Mouse (Mus musculus) heart, embryonic 11.5 days (tissue): ENCODE measurements around the gene Il31. TPM values are rescaled to one million over a fixed set of nuclear protein-coding genes. Genes with fewer than 3 reads are reported as not detected.

Source experiments
- ATAC-seq: fragments of 200-750 bp; cut with Nextera tagmentation; replicated peaks from 2 replicates; pipeline ENCODE4 v1.8.0; 2017; ENCODE audit warnings: moderate library complexity; ENCODE audit not compliant: insufficient number of reproducible peaks, low FRiP score, low TSS enrichment
- H3K27ac ChIP-seq: fragments of 300-500 bp; sonication (generic); 2 replicates; pipeline ENCODE4 v1.5.1; 2014; ENCODE audit warnings: mild to moderate bottlenecking, low read depth, low read length
- H3K27me3 ChIP-seq: fragments of 300-500 bp; sonication (generic); 2 replicates; pipeline ENCODE4 v1.6.1; 2014; ENCODE audit warnings: mild to moderate bottlenecking, low read length, mixed read lengths; ENCODE audit not compliant: control insufficient read depth, insufficient read depth
- H3K36me3 ChIP-seq: fragments of 300-500 bp; sonication (generic); 2 replicates; pipeline ENCODE4 v1.6.1; 2014; ENCODE audit warnings: mild to moderate bottlenecking, low read length, moderate library complexity, mixed read lengths; ENCODE audit not compliant: control insufficient read depth, insufficient read depth
- H3K4me1 ChIP-seq: fragments of 300-500 bp; sonication (generic); 2 replicates; pipeline ENCODE4 v1.6.1; 2014; ENCODE audit warnings: low read length; ENCODE audit not compliant: control insufficient read depth, insufficient read depth
- H3K4me2 ChIP-seq: fragments of 300-500 bp; sonication (generic); 2 replicates; pipeline ENCODE4 v1.6.1; 2014; ENCODE audit warnings: mild to moderate bottlenecking, moderate library complexity
- H3K4me3 ChIP-seq: fragments of 300-500 bp; sonication (generic); 2 replicates; pipeline ENCODE4 v1.5.1; 2014; ENCODE audit warnings: low read depth, low read length
- H3K9ac ChIP-seq: fragments of 300-500 bp; sonication (generic); 2 replicates; pipeline ENCODE4 v1.6.1; 2014; ENCODE audit warnings: mild to moderate bottlenecking, low read depth, low read length, moderate library complexity
- H3K9me3 ChIP-seq: fragments of 300-500 bp; sonication (generic); replicated peaks from 2 replicates; pipeline ENCODE4 v1.6.1; 2016; ENCODE audit warnings: low read length; ENCODE audit not compliant: control insufficient read depth
- WGBS: fragments of 180-500 bp; shearing (Covaris S2); extraction: QIAGEN DNeasy Blood & Tissue Kit; methylation state at CpG from one replicate; pipeline ENCODE4 v1.1.7; 2014; ENCODE audit not compliant: insufficient replicate concordance; 5-methylcytosine and 5-hydroxymethylcytosine counted together
- microRNA-seq: library from miRNA; unstranded; fragments of <30 nt; microRNA quantifications from one replicate; pipeline ENCODE4, GENCODE M21; 2016; ENCODE audit warnings: borderline number of aligned reads
- polyA plus RNA-seq: library from polyadenylated mRNA; unstranded; fragments of >200 nt; fragmentation: Nextera tagmentation; extraction: Ambion mirVana; gene quantifications from 2 replicates; pipeline ENCODE4 v1.2.1, GENCODE M21; 2014

Il31 gene
- polyA plus RNA-seq, 1 experiment from 2014 or later: not detected

DNA sequence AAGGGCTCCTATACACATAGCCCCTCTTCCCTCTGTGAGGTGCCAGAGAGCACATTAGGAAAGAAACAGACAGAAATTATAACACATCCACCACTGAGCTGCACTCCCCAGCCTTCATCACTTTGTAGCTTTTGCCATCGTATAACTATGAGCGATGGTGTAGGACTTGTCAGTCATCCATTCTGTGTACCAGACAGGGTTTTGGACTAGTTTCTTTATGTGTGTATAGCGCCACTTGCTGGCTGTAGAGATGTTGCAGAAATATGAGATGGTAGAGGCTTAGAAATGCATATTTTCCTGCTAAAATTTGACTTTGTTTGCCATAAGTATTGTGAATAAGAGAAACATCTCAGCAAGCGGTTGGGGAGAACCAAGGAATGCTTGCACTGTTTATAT is 52.5 kb downstream of the Il31 start:
- Histone ChIP-seq H3K27me3 (no peaks in the 10 kb centered on the region), H3K36me3 (no peaks in the 10 kb centered on the region), H3K4me2 (no peak overlapping the region), H3K9me3 (no peaks in the 10 kb centered on the region), H3K27ac (no peak overlapping the region), H3K9ac (no peak overlapping the region), H3K4me3 (no peak overlapping the region), H3K4me1 (peaks cover 10% of the 10 kb centered on the region; the same call in 1 of the 2 replicates)
- no peak for ATAC-seq
- 34% methylated on average over 4 of the region's 4 CpGs for WGBS

DNA sequence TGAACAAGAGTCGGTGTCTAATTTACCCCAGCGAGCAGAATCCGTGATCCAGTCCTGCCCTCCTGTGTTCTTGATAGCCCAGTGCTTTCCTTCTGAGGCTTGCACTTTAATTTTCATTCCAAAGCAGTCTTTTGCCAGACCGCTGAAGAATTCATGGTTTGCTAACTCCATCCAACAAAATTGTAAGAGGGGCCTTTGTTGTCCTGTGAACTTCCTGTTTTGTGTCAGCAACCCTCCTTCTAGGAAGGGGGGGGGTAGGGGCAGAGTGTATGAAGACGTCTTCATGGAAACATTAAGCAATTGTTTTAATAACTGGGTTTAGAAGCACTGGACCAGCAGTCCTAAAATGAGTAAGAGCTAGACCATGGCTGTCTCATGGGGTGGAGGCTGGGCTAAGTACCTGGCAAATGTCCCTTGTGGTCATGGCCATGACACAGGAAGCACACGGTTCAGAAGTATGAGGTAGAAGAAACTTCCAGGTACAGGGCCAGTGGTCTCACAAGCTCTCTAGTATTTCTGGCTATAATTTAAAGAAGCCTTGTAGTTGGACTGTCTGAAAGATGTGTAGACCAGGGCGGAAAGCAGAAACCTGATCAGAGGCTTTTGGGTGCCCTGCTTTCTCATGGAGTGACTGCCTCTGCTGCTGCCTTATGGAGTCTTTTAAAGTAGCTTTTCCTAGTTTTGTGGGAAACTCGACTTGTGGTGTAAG is 53.1 kb downstream of the Il31 start:
- Histone ChIP-seq H3K27ac (no peak overlapping the region), H3K4me3 (no peak overlapping the region), H3K36me3 (no peaks in the 10 kb centered on the region), H3K9ac (no peak overlapping the region), H3K4me1 (peaks cover 13% of the 10 kb centered on the region; the same call in 1 of the 2 replicates), H3K9me3 (no peaks in the 10 kb centered on the region), H3K27me3 (no peaks in the 10 kb centered on the region), H3K4me2 (no peak overlapping the region)
- 69% methylated on average over 8 of the region's 8 CpGs for WGBS
- no peak for ATAC-seq

DNA sequence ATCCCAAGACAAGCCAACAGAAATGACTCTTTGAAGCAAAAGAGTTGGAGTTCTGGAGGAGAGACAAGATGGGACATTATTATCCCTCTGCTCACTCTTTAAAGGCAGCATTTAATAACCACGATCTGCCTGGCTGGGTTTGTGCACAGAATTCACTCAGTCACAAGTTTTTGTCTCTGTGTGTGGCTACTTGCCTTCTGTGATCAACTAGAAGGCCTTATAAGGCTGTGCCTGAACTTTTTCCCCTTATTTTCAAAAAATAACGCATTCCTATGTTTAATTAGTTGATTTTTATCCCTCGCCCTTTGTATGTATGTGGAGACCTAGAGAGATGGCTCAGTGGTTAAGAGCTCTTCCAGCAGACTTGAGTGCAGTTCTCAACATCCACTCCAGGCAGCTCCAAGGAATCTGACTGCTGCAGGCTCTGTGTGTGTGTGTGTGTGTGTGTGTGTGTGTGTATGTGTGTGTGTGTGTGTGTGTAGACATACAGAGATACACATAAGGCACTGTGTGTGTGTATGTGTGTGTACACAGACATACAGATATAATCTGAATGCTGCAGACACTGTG is 56.9 kb downstream of the Il31 start:
- H3K9me3 ChIP-seq: no peaks in the 10 kb centered on the region
- H3K9ac ChIP-seq: no peak overlapping the region
- no peak overlapping the region for H3K27ac ChIP-seq
- H3K4me3 ChIP-seq: no peak overlapping the region
- WGBS: 83% methylated on average over 3 of the region's 3 CpGs
- no peak for ATAC-seq
- H3K4me1 ChIP-seq: peaks cover 13% of the 10 kb centered on the region; the same call in 1 of the 2 replicates
- no peaks in the 10 kb centered on the region for H3K36me3 ChIP-seq
- H3K27me3 ChIP-seq: no peaks in the 10 kb centered on the region
- no peak overlapping the region for H3K4me2 ChIP-seq

DNA sequence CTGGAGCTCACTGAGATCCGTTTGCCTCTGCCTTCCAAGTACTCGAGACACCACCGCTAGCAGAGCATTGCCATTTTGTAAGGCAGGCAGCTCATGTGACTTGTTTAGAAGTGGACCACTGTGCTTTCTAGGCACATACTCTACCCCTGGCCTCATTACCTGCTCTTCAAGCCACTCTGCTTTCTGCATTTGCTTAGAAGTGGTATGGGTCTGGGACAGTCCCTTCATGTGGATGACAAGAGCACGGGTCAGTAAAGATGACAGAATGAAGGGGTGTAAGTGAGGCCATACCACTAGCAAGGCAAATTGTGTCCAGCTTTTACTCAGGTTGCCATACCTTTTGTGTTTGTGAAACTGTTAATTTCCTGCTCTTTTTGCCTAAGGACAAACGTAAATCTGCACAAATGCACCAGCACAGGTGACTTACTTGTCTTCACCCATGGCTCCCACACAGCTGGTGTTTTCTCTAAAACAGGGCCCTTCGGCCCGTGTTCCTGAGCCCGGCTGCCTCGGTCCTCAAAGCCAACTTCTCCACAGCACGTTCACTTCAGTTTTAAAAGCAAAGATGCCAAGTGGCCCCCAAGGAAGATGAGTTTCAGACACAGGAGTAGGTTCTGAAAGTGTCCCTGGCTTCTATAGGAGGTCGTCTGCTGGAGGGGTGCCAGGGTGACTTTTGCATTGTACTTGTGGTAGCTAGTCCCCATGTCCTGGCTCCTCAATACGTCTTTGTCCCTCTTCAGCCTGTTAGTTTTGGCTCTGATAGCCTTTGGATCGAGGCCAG is 57.6 kb downstream of the Il31 start:
- no peak overlapping the region for H3K9ac ChIP-seq
- no peak overlapping the region for H3K4me2 ChIP-seq
- WGBS: 72% methylated on average over 13 of the region's 13 CpGs
- ATAC-seq: no peak
- no peaks in the 10 kb centered on the region for H3K9me3 ChIP-seq
- H3K27me3 ChIP-seq: no peaks in the 10 kb centered on the region
- H3K4me1 ChIP-seq: peaks cover 13% of the 10 kb centered on the region; the same call in 1 of the 2 replicates
- H3K36me3 ChIP-seq: no peaks in the 10 kb centered on the region
- H3K27ac ChIP-seq: no peak overlapping the region
- no peak overlapping the region for H3K4me3 ChIP-seq

Small RNAs within 50 kb of the gene (microRNA-seq; reads per million reads assigned to microRNA genes)
- gene Mir7647: 0.47 reads per million

Other genes with a start within 250 kb of the Il31 start
- gene Wdr66, start 237.4 kb downstream of the Il31 start, polyA plus RNA-seq: 0.32 and 0.64 TPM in 2 replicates
- 15.2 and 16.2 TPM in 2 replicates for gene Bcl7a, start 145.7 kb downstream of the Il31 start, polyA plus RNA-seq
- gene Mlxip, start 94.7 kb downstream of the Il31 start, polyA plus RNA-seq: 12.0 and 15.2 TPM in 2 replicates
- not detected in 2 replicates for gene Lrrc43, start 184 bp downstream of the Il31 start, polyA plus RNA-seq
- 0.20 TPM in 1 of 2 replicates, not detected in the other for gene B3gnt4, start 21.0 kb upstream of the Il31 start, polyA plus RNA-seq
- gene Diablo, start 34.7 kb upstream of the Il31 start, polyA plus RNA-seq: 95.1 and 109 TPM in 2 replicates
- gene Gm49027, start 36.0 kb upstream of the Il31 start, polyA plus RNA-seq: 0.24 and 0.25 TPM in 2 replicates
- 22.0 and 22.4 TPM in 2 replicates for gene Vps33a, start 83.5 kb upstream of the Il31 start, polyA plus RNA-seq
- 45.2 TPM in 2 replicates for gene Clip1, start 195.1 kb upstream of the Il31 start, polyA plus RNA-seq
- 64.6 and 65.7 TPM in 2 replicates for gene Zcchc8, start 231.6 kb upstream of the Il31 start, polyA plus RNA-seq